Mouse (Mus musculus): ENCODE measurements at regions not wholly inside any gene's neighbourhood (a gene's known extent, or its start where the extent isn't known, plus 50 kb on each side); places are given as distances from the start of the nearest gene placed in this dataset.

- DNase-seq, result no peak
These were observed 232.0 kb downstream of the Rab28 start for GRCm38 (mm10) chr5:41476001-41476400.

- DNase-seq, result no peak
These were observed 262.4 kb downstream of the Rab28 start for GRCm38 (mm10) chr5:41445512-41446005.

DNA sequence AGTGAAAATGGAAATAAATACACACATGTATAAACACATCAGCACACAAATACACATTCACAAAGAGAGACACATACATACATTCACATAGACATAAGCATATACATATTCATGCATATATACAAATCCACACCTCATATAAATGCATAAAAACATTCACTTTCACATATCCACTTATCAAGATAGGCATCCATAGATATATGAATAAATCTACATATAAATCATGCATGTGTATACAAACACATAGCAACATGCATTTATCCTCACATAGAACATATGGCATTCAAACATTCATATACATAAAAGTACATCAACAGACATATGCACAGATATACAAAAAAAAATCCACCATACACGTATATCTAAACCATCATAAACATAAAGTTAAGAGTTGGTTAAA is 266.9 kb downstream of the Rab28 start:
- no peak for DNase-seq

GRCm38 (mm10) chr5:41419121-41419874 is 288.7 kb downstream of the Rab28 start:
- no peak for DNase-seq

GRCm38 (mm10) chr5:41409070-41409668 is 298.8 kb downstream of the Rab28 start:
- DNase-seq, result no peak

- DNase-seq, result no peak
These were observed 315.1 kb downstream of the Rab28 start for GRCm38 (mm10) chr5:41392802-41393234.

GRCm38 (mm10) chr5:41392137-41392554 is 315.8 kb downstream of the Rab28 start:
- no peak for DNase-seq

- peak; percentile 13 for DNase-seq
These were observed 334.5 kb downstream of the Rab28 start for GRCm38 (mm10) chr5:41373409-41373808.

GRCm38 (mm10) chr5:41371461-41371860 is 336.5 kb downstream of the Rab28 start:
- DNase-seq, result no peak

DNA sequence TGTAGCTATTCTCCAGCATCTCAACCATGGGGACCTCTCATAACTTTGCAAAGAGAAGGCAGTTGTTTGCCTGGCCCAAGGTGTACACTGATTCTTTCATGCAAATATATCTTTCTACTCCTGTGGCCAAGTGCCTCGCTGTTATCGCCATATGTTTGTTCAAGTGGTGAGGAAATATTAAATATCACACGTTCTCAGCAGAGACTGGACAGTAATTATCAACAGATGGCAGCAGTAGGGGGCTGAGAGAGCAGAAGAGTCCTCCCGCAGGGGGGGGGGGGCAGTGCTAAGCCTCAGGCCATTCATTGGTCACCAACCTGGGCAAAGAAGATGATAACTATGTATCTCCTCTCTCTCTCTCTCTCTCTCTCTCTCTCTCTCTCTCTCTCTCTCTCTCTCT is 337.6 kb downstream of the Rab28 start:
- DNase-seq, result no peak

DNA sequence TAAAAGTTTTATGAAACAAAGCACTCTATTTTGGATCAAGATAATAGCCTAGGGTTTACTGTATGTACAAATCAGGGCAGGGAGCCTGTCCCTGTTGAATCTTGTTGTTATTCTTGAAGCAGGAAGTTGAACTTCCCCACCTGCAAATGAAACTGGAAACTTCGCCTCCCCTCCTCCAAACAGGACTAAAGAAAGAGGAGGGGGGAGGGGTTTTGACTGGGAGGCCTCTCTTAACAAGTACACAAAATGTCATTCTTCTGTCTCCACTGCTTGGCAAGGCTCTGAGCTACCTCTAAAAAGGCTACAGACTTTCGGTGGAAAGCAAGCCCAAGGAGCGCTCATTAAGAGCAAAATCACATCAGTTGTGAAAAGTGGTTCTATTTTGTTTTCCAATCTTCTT is 338.1 kb downstream of the Rab28 start:
- no peak for DNase-seq

DNA sequence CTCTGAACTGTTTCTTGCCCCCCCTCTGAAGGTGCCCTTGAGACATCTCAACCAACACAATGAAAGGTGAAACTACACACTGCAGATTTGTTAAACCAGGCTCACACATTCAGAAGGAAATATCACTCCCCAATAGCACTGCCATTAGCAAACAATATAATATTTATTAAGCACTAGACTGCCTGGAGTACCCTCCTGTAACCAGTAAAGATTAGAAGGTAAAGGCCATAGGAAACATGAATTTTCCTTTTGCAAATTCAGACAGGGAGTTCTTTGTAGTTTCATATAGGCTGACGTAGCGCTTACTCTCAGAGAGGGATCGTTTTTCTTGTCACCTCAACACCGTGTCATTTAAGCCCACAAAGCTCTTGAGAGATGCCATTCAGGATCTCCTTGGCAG is 342.1 kb downstream of the Rab28 start:
- no peak for DNase-seq

GRCm38 (mm10) chr5:41348410-41348821 is 359.5 kb downstream of the Rab28 start:
- no peak for DNase-seq

GRCm38 (mm10) chr5:41347416-41347815 is 360.5 kb downstream of the Rab28 start:
- no peak for DNase-seq

DNA sequence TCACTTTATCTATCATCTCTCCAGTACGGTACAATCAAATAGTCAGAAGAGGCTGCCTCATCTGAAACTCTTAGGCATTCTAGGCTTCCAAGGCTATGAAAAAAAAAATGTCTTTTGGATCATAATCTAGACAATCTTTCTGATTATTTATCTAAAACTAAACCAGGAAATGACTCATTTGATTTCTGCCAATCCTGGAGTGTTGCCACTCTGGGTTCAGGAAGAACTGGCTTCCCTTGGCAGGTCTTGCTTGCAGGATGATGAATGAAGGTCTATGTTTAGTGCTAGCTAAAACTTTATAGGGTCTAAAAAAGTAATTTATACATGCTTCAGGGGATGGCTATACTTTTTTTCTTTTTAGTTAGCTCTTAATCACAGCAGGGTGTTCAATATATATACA is 367.4 kb downstream of the Rab28 start:
- DNase-seq, result no peak

- DNase-seq, result no peak
These were observed 411.5 kb downstream of the Rab28 start for GRCm38 (mm10) chr5:41296440-41296839.

GRCm38 (mm10) chr5:41266731-41267130 is 441.2 kb downstream of the Rab28 start:
- no peak for DNase-seq

GRCm38 (mm10) chr5:41266317-41266716 is 441.6 kb downstream of the Rab28 start:
- no peak for DNase-seq

DNA sequence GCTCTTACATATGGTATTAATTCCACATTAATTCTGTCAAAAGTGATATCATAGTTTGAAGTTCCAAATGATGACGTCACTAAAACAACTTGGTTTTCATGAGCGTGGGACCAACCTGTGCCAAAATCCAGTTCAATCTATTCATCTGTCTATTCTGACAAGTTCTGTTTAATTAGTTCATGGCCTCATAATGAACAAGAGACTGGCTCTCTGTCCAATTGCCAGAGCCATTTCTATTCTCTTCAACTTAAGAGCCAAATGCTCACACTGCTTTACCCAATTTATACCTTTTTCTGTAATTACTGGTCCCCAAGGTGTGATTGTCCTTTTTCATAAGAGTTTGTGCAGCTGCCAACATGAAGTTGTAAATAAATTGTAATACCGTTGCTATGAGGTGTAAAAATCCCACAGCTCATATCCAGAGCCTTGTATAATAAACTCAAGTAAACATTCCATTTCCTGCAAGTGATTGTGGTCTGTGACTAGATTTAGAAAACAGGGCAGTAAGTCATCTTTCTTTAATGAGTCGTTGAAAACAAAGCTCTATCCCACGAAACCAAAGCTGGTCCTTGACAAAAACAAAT is 446.2 kb downstream of the Rab28 start:
- DNase-seq, result no peak

All from kidney, postnatal 14 days (tissue).